Mouse (Mus musculus): ENCODE measurements around the gene Lrrc46. TPM values are rescaled to one million over a fixed set of nuclear protein-coding genes. Genes with fewer than 3 reads are reported as not detected.
A peak's percentile ranks its signal among the peaks of the same experiment; 100 is the strongest.

Lrrc46 gene
- polyA plus RNA-seq, 1 experiment = 1.0 TPM

DNA sequence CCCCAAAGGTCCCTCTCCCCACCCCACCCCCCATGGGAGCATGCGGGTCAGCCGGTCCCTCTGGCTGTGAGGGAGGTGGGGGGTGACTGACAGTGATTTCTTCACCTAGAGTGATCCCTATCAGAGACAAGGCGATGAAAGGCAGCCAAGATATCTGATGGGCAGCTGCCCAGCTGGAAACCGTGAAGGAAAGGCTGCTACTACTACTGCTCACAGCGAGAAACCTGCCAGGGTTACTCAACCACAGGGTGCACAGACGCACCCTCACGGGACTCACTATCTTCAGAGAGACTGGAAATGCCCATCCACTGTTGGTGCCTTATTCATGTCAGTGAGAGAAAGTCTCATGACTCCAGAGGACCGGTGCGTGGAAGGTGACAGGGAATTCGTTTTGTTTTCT, 16.2 kb downstream of the Lrrc46 start:
- peaks cover 14% of the 10 kb centered on the region for H3K36me3 ChIP-seq (ENCODE audit: control insufficient read depth, insufficient read depth)
- H3K79me3 ChIP-seq (ENCODE audit: low read depth) = peaks cover 12% of the 10 kb centered on the region
- H3K27me3 ChIP-seq (ENCODE audit: control insufficient read depth, insufficient read depth, insufficient read length) = no peaks in the 10 kb centered on the region
- TF ChIP-seq FOSL1 (IDR thresholded peaks at IDR 0.05; ENCODE audit: insufficient read depth, low read length, poor library complexity, severe bottlenecking) (no peak), MAX (IDR thresholded peaks at IDR 0.05) (no peak), MYOG (IDR thresholded peaks at IDR 0.05; ENCODE audit: control insufficient read depth, extremely low read depth, insufficient read length) (no peak), CTCF (IDR thresholded peaks at IDR 0.05; ENCODE audit: control insufficient read depth, insufficient read depth, insufficient read length) (no peak), CEBPB (IDR thresholded peaks at IDR 0.05; ENCODE audit: low read depth) (no peak), MYOD1 (IDR thresholded peaks at IDR 0.05; ENCODE audit: control insufficient read depth, insufficient read length, low read depth) (no peak), USF1 (IDR thresholded peaks at IDR 0.05; ENCODE audit: low read depth) (no peak)
- H3K4me3 ChIP-seq (ENCODE audit: insufficient read depth, poor library complexity, severe bottlenecking) = no peak overlapping the region
- peaks cover 39% of the 10 kb centered on the region for H3K79me2 ChIP-seq (ENCODE audit: control insufficient read depth, insufficient read depth)
- H3ac ChIP-seq (ENCODE audit: control insufficient read depth, insufficient read length, low read depth) = no peak overlapping the region

DNA sequence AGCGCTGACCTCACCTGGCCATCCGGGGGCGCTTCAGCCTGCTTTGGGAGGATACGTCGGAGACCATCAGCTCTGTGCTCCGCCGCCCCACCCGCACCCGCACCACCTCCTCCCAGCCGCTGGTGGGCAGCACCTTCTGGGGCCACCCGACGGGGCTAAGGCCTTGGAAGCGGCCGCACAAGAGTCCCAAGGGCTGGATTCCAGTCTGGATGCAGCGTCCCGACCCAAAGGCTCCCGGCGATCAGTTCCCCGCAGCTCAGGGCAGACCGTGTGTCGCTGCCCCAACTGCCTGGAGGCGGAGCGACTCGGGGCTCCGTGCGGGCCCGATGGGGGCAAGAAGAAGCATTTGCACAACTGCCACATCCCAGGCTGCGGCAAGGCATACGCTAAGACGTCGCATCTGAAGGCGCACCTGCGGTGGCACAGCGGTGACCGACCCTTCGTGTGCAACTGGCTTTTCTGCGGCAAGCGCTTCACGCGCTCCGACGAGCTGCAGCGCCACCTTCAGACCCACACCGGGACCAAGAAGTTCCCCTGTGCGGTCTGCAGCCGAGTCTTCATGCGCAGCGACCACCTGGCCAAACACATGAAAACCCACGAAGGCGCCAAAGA, 19.2 kb downstream of the Lrrc46 start:
- Histone ChIP-seq H3ac (ENCODE audit: control insufficient read depth, insufficient read length, low read depth) (peak overlapping the region; percentile 32), H3K27me3 (ENCODE audit: control insufficient read depth, insufficient read depth, insufficient read length) (peaks cover 8% of the 10 kb centered on the region), H3K4me3 (ENCODE audit: insufficient read depth, poor library complexity, severe bottlenecking) (no peak overlapping the region), H3K36me3 (ENCODE audit: control insufficient read depth, insufficient read depth) (peaks cover 14% of the 10 kb centered on the region), H3K79me3 (ENCODE audit: low read depth) (peaks cover 17% of the 10 kb centered on the region), H3K79me2 (ENCODE audit: control insufficient read depth, insufficient read depth) (peaks cover 51% of the 10 kb centered on the region)
- TF ChIP-seq MYOD1 (IDR thresholded peaks at IDR 0.05; ENCODE audit: control insufficient read depth, insufficient read length, low read depth) = no peak
- TF ChIP-seq CTCF (IDR thresholded peaks at IDR 0.05; ENCODE audit: control insufficient read depth, insufficient read depth, insufficient read length) = peak; percentile 90

DNA sequence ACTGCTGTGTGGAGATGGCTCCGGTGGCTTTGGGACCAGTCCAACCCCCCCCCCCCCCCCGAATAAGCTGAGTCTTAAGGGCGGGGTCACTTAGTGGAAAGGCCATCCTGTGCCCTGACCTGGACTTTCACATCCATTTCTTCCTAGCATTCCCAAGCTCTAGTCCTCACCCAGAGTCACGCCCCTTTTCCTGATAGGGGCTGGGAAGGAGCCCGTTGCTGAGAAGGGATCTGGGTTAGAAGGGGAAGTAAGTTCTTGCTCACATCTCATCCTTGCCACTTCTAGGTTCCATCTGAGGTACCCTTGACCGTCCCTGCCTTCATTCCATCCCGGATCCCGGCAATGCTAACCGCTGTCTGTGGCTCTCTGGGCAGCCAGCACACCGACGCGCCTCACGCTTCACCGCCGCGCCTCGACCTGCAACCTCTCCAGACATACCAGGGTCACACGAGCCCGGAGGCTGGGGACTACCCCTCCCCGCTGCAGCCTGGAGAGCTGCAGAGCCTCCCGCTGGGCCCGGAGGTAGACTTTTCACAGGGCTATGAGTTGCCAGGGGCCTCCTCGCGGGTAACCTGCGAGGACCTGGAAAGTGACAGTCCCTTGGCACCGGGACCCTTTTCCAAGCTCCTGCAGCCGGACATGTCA, 20.0 kb downstream of the Lrrc46 start:
- H3K27me3 ChIP-seq (ENCODE audit: control insufficient read depth, insufficient read depth, insufficient read length) = peaks cover 8% of the 10 kb centered on the region
- peaks cover 17% of the 10 kb centered on the region for H3K79me3 ChIP-seq (ENCODE audit: low read depth)
- peaks cover 51% of the 10 kb centered on the region for H3K79me2 ChIP-seq (ENCODE audit: control insufficient read depth, insufficient read depth)
- no peak overlapping the region for H3K4me3 ChIP-seq (ENCODE audit: insufficient read depth, poor library complexity, severe bottlenecking)
- TF ChIP-seq CEBPB (IDR thresholded peaks at IDR 0.05; ENCODE audit: low read depth) (no peak), CTCF (IDR thresholded peaks at IDR 0.05; ENCODE audit: control insufficient read depth, insufficient read depth, insufficient read length) (no peak), MYOD1 (IDR thresholded peaks at IDR 0.05; ENCODE audit: control insufficient read depth, insufficient read length, low read depth) (no peak), MYOG (IDR thresholded peaks at IDR 0.05; ENCODE audit: control insufficient read depth, extremely low read depth, insufficient read length) (no peak), USF1 (IDR thresholded peaks at IDR 0.05; ENCODE audit: low read depth) (no peak), FOSL1 (IDR thresholded peaks at IDR 0.05; ENCODE audit: insufficient read depth, low read length, poor library complexity, severe bottlenecking) (no peak), MAX (IDR thresholded peaks at IDR 0.05) (no peak)
- peak overlapping the region; percentile 32 for H3ac ChIP-seq (ENCODE audit: control insufficient read depth, insufficient read length, low read depth)
- H3K36me3 ChIP-seq (ENCODE audit: control insufficient read depth, insufficient read depth) = peaks cover 14% of the 10 kb centered on the region

DNA sequence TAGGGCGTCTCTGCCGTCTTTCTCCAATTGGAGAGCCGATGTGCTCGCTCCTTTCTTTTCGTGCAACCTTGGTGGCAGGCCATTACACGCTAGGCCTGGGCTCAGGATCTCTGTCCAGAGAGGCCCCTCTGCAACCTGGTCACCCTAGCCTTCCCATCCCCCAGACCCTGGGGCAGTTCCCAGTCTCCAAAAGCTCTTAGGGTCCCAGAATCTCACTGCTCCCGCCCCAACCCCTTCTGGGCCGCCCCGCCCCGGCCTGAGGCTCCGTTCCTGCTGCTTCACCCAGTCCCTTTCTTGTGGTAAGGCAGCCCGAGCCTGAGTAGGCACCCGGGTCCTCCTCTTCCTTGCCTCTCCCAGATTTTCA, 21.9 kb downstream of the Lrrc46 start:
- Histone ChIP-seq H3ac (ENCODE audit: control insufficient read depth, insufficient read length, low read depth) (peak overlapping the region; percentile 92), H3K27me3 (ENCODE audit: control insufficient read depth, insufficient read depth, insufficient read length) (peaks cover 8% of the 10 kb centered on the region), H3K4me3 (ENCODE audit: insufficient read depth, poor library complexity, severe bottlenecking) (peak overlapping the region; percentile 55), H3K79me3 (ENCODE audit: low read depth) (peaks cover 17% of the 10 kb centered on the region), H3K79me2 (ENCODE audit: control insufficient read depth, insufficient read depth) (peaks cover 51% of the 10 kb centered on the region), H3K36me3 (ENCODE audit: control insufficient read depth, insufficient read depth) (peaks cover 14% of the 10 kb centered on the region)
- TF ChIP-seq CTCF (IDR thresholded peaks at IDR 0.05; ENCODE audit: control insufficient read depth, insufficient read depth, insufficient read length) (no peak), MYOG (IDR thresholded peaks at IDR 0.05; ENCODE audit: control insufficient read depth, extremely low read depth, insufficient read length) (no peak), FOSL1 (IDR thresholded peaks at IDR 0.05; ENCODE audit: insufficient read depth, low read length, poor library complexity, severe bottlenecking) (no peak), USF1 (IDR thresholded peaks at IDR 0.05; ENCODE audit: low read depth) (no peak), MAX (IDR thresholded peaks at IDR 0.05) (no peak), MYOD1 (IDR thresholded peaks at IDR 0.05; ENCODE audit: control insufficient read depth, insufficient read length, low read depth) (no peak), CEBPB (IDR thresholded peaks at IDR 0.05; ENCODE audit: low read depth) (no peak)

DNA sequence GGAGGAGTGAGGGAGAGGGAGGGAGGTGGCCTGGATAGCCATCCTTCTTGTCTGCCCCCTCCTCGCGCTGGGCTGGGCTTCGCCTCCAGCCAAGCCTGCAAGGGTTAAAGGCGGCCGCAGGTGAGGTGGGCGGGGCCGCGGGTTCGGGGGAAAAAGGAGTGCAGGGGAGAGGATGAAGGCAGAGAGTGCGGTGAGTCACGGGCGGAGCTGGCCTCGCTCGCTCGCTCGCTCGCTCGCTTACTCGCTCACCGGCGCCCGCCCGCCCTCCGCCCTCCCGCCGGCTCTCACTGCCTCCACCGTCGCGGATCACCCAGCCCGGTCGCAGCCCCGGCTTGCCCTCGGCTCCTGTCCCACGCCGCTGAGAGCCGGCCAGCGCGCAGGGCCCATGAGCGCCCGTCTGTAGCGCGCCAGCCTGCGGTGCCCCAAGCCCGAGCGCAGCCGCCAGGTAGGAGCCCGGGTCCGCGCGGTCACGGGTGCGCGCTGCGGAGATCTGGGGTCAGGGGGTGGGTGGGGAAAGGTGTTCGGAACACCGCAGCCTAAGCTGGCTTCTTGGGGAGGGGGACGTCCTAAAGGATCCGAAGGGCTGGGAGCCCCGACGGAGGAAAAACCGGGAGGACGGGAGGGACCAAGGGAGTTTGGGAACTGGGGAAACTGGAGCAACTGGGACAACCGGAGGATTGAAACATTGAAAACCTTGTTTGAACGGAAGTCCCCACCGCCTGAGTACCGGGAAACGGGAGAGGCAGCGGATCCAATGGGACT, 22.4 kb downstream of the Lrrc46 start:
- Histone ChIP-seq H3K79me3 (ENCODE audit: low read depth) (peaks cover 15% of the 10 kb centered on the region), H3K27me3 (ENCODE audit: control insufficient read depth, insufficient read depth, insufficient read length) (peaks cover 8% of the 10 kb centered on the region), H3K79me2 (ENCODE audit: control insufficient read depth, insufficient read depth) (peaks cover 49% of the 10 kb centered on the region), H3K4me3 (ENCODE audit: insufficient read depth, poor library complexity, severe bottlenecking) (peak overlapping the region; percentile 55), H3K36me3 (ENCODE audit: control insufficient read depth, insufficient read depth) (peaks cover 9% of the 10 kb centered on the region), H3ac (ENCODE audit: control insufficient read depth, insufficient read length, low read depth) (peak overlapping the region; percentile 92)
- TF ChIP-seq MAX (IDR thresholded peaks at IDR 0.05) (no peak), FOSL1 (IDR thresholded peaks at IDR 0.05; ENCODE audit: insufficient read depth, low read length, poor library complexity, severe bottlenecking) (no peak), CTCF (IDR thresholded peaks at IDR 0.05; ENCODE audit: control insufficient read depth, insufficient read depth, insufficient read length) (no peak)

Measured in C2C12 (cell line).